Mouse (Mus musculus) skeletal muscle tissue, adult 2 months (tissue): ENCODE data around the gene Cpn1.
"Not testable (repeated sequence)": the region's sequence is repeated elsewhere in the genome, so short reads cannot be mapped to it uniquely, and the experiment has no call there.

Experiments
- DNase-seq: peaks from one replicate; pipeline ENCODE4 v3.0.0-alpha.2; 2012; ENCODE audit warnings: low read depth, low spot score

The Cpn1 gene

GRCm38 (mm10) chr19:43981992-43982391 lies 4.4 kb downstream of the Cpn1 start:
- DNase-seq = no peak

- no peak for DNase-seq
Measured at GRCm38 (mm10) chr19:43980711-43981110, 5.6 kb downstream of the Cpn1 start.

- no peak for DNase-seq
Measured at GRCm38 (mm10) chr19:43977799-43978198, 8.6 kb downstream of the Cpn1 start.

GRCm38 (mm10) chr19:43976661-43977060 lies 9.7 kb downstream of the Cpn1 start:
- DNase-seq = peak; percentile 19

- no peak for DNase-seq
Measured at GRCm38 (mm10) chr19:43974221-43974620, 12.1 kb downstream of the Cpn1 start.

GRCm38 (mm10) chr19:43973711-43974110 lies 12.6 kb downstream of the Cpn1 start:
- DNase-seq = no peak

GRCm38 (mm10) chr19:43972129-43972528 lies 14.2 kb downstream of the Cpn1 start:
- no peak for DNase-seq

- no peak for DNase-seq
Measured at GRCm38 (mm10) chr19:43968436-43969026, 17.8 kb downstream of the Cpn1 start.

GRCm38 (mm10) chr19:43966481-43966880 lies 19.9 kb downstream of the Cpn1 start:
- no peak for DNase-seq

- DNase-seq = no peak
Measured at GRCm38 (mm10) chr19:43965496-43966085, 20.8 kb downstream of the Cpn1 start.

GRCm38 (mm10) chr19:43962795-43963194 lies 23.6 kb downstream of the Cpn1 start:
- DNase-seq = no peak

GRCm38 (mm10) chr19:43961185-43961584 lies 25.2 kb downstream of the Cpn1 start:
- no peak for DNase-seq

- DNase-seq = no peak
Measured at GRCm38 (mm10) chr19:43960014-43960413, 26.3 kb downstream of the Cpn1 start.

GRCm38 (mm10) chr19:43959162-43959561 lies 27.2 kb downstream of the Cpn1 start:
- peak; percentile 61 for DNase-seq

GRCm38 (mm10) chr19:43957881-43958280 lies 28.5 kb downstream of the Cpn1 start:
- DNase-seq = no peak

- peak; percentile 52 for DNase-seq
Measured at GRCm38 (mm10) chr19:43957402-43957801, 29.0 kb downstream of the Cpn1 start.

GRCm38 (mm10) chr19:43955266-43955665 lies 31.1 kb downstream of the Cpn1 start:
- no peak for DNase-seq

GRCm38 (mm10) chr19:43954864-43955263 lies 31.5 kb downstream of the Cpn1 start:
- no peak for DNase-seq

GRCm38 (mm10) chr19:43952936-43953335 lies 33.4 kb downstream of the Cpn1 start:
- DNase-seq = not testable (repeated sequence)

GRCm38 (mm10) chr19:43949111-43949810 lies 37.1 kb downstream of the Cpn1 start:
- DNase-seq = no peak

- DNase-seq = no peak
Measured at GRCm38 (mm10) chr19:43944566-43944965, 41.8 kb downstream of the Cpn1 start.

- DNase-seq = no peak
Measured at GRCm38 (mm10) chr19:43943076-43943475, 43.3 kb downstream of the Cpn1 start.
